Mouse (Mus musculus) olfactory bulb, adult 2 months (tissue): ENCODE data around the gene Dirc2. TPM values are rescaled to one million over a fixed set of nuclear protein-coding genes. Genes with fewer than 3 reads are reported as not detected.

Experiments
- H3K27ac ChIP-seq: fragments of 200-500 bp; 2 replicates; pipeline ENCODE4 v1.5.1; 2012; ENCODE audit warnings: low read depth, low read length; ENCODE audit not compliant: insufficient read depth
- H3K4me1 ChIP-seq: fragments of 200-500 bp; 2 replicates; pipeline ENCODE4 v1.6.1; 2012; ENCODE audit warnings: low read length; ENCODE audit not compliant: control insufficient read depth, insufficient read depth
- H3K4me3 ChIP-seq: fragments of 200-500 bp; 2 replicates; pipeline ENCODE4 v1.5.1; 2012; ENCODE audit warnings: mild to moderate bottlenecking, low read depth, low read length, moderate library complexity; ENCODE audit not compliant: insufficient read depth
- CTCF ChIP-seq: fragments of 200-500 bp; IDR thresholded peaks from 2 replicates; pipeline ENCODE4 v1.5.1; 2012; ENCODE audit warnings: low read depth, mild to moderate bottlenecking, low read length, moderate library complexity; ENCODE audit not compliant: insufficient read depth
- POLR2A ChIP-seq: fragments of 200-500 bp; IDR thresholded peaks from 2 replicates; pipeline ENCODE4 v1.6.1; 2012; ENCODE audit warnings: mild to moderate bottlenecking, low read depth, low read length, moderate library complexity; ENCODE audit not compliant: insufficient read depth
- WGBS: fragments of 180-500 bp; shearing (Covaris S2); methylation state at CpG from one replicate; pipeline ENCODE4 v1.1.7; 2018; 5-methylcytosine and 5-hydroxymethylcytosine counted together
- polyA plus RNA-seq: library from polyadenylated mRNA; stranded (reverse); fragments of >200 nt; gene quantifications from 2 replicates; pipeline ENCODE4 v1.2.4, GENCODE M21; 2012; ENCODE audit warnings: low replicate concordance; ENCODE audit not compliant: missing spikeins, insufficient read depth, insufficient read length

The Dirc2 gene
- polyA plus RNA-seq, 1 experiment, result not detected

DNA sequence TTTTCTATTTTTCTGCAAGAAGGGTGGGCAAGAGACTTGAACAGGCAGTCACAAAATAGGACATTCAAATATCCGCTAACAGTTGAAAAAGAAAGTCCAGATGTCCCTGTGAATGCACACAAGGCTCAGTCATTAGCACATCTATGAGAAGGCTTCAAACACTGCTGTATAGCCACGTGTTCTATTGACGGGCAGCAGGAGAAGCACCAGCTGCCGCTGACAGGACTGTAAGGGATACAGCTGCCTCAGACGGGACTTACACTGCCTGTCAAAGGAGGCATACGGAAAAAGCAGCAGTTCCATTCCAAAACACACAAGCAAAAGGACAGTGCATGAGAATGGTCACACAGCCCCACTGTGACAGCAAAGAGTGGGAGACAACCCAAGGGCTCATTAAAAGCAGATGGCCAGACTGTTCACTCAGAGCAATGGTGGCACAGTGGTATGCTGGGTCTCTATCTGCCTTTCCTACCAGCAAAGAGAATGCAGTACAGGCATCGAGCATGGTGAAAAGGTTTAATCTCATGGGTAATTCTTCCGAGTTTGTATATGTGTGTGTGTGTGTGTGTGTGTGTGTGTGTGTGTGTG lies 39.9 kb downstream of the Dirc2 start:
- H3K27ac ChIP-seq, result no peak overlapping the region
- TF ChIP-seq CTCF (no peak), POLR2A (no peak)
- no peaks in the 10 kb centered on the region for H3K4me1 ChIP-seq
- 57% methylated on average over 8 of the region's 8 CpGs for WGBS
- H3K4me3 ChIP-seq, result no peak overlapping the region

DNA sequence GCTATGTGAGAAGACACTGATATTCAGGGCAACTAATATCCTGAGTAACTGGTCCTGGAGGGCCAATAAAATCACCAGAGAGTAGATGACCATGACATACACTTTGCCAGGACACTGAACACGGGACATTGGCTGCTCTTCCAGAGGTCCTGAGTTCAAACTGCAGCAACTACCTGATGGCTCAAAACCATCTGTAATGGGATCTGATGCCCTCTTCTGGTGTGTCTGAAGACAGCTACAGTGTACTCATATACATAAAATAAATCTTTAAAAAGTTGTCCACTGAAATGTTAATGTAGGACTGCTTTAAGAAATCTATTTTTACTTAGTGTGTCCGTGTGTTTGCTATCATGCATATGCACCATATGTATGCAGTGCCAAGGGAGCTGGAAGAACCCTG lies 42.6 kb downstream of the Dirc2 start:
- TF ChIP-seq POLR2A (no peak), CTCF (no peak)
- H3K4me3 ChIP-seq, result no peak overlapping the region
- 85% methylated on average over 2 of the region's 2 CpGs for WGBS
- H3K27ac ChIP-seq, result no peak overlapping the region
- no peaks in the 10 kb centered on the region for H3K4me1 ChIP-seq

DNA sequence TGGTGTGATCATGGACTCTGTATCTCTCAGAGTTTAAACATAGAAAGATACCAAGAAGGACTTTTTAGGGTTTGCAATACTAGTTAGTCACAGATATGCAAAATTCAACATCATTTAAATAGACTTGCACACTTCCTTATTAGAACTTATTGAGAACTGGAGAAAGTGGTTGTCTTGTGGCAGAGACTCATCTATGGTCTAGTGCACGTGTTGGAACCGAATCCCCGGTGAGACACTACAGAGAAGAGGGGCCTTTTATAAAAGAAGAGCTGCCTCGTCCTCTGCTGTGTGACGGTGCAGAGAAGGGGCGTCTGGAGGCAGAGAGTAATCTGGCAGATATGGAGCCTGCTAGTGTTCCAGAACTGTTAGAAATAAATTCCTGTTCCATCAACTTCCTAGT lies 44.6 kb downstream of the Dirc2 start:
- Histone ChIP-seq H3K27ac (no peak overlapping the region), H3K4me1 (no peaks in the 10 kb centered on the region), H3K4me3 (no peak overlapping the region)
- no peak for TF ChIP-seq CTCF
- TF ChIP-seq POLR2A, result no peak
- 79% methylated on average over 6 of the region's 6 CpGs for WGBS

DNA sequence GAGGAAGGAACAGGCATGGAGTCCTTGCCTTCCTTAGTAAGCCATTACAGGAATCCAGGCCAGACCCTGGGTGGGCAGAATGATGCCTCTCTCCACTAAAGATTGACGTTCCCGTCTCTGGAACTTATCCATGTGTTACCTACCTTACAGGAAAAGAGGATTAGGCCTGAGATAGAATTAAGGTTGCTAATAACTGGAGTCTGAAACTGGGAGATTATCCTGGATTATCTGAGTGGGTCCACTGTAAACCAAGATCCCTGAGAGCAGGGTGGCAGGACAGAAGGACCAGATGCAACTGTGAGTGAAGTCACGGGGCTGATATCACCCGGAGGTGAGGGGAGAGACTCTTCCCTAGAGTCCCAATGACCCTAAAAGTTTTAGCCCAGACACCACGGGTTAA lies 51.4 kb downstream of the Dirc2 start:
- Histone ChIP-seq H3K4me3 (no peak overlapping the region), H3K27ac (no peak overlapping the region), H3K4me1 (no peaks in the 10 kb centered on the region)
- 91% methylated on average over 5 of the region's 5 CpGs for WGBS
- TF ChIP-seq POLR2A (no peak), CTCF (no peak)

DNA sequence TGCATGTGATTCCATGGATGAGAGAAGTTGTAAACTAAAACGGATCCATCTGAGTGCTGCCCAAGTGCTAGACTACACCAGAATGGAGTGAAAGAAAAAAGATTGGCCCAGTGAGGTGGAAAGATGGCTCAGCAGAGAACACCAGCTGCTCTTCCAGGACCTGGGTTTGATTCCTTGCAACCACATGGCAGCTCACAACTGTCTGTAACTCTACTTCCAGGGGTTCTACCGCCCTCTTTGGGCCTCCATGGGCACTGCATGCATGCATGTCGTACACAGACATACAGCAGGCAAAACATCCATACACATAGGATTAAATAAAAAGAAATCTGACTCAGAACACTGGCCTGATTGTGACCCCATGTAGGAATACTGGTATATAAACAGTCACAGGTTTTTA lies 52.9 kb downstream of the Dirc2 start:
- H3K4me3 ChIP-seq, result no peak overlapping the region
- WGBS, result 82% methylated on average over 3 of the region's 3 CpGs
- H3K4me1 ChIP-seq, result no peaks in the 10 kb centered on the region
- H3K27ac ChIP-seq, result no peak overlapping the region
- no peak for TF ChIP-seq CTCF
- TF ChIP-seq POLR2A, result no peak

DNA sequence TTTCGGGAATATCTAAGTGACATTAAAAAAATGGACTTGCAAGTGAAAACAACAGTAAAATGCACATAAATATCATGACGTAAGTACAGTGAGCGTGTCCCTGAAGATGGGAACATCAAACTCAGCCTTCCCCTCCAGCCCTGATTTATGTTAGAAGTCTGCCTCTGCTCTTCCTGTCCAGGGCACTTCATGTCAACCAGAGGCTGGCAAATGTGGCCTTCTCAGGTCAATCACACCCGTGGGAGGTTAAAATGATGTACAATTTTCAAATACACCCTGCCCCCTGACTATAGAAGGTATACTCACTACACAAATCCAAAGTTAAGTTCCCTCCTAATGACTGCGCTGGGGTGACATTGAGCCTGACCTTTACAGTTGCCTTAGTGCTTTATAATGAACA lies 53.4 kb downstream of the Dirc2 start:
- Histone ChIP-seq H3K4me3 (no peak overlapping the region), H3K27ac (no peak overlapping the region), H3K4me1 (no peaks in the 10 kb centered on the region)
- WGBS, result 96% methylated on average over 5 of the region's 5 CpGs
- TF ChIP-seq POLR2A (no peak), CTCF (no peak)

DNA sequence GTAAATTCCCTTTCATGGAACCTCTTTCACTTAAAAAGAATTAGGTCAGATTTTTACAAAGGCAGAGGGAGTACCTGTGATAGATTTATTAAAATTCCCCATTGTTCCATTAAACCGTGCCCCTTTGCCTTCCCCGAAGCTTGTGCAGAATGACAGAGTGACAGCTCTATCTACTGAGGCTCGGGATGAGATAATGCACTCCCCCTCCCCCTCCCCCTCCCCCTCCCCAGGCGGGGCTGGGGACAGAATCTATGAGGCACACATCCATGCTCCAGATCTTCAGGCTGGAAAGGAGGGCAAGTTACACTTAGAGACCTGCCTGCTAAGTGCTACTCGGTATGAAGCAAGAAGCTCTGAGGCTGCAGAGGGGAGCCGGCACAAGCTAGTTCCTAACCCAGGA lies 53.8 kb downstream of the Dirc2 start:
- 59% methylated on average over 6 of the region's 6 CpGs for WGBS
- H3K27ac ChIP-seq, result no peak overlapping the region

DNA sequence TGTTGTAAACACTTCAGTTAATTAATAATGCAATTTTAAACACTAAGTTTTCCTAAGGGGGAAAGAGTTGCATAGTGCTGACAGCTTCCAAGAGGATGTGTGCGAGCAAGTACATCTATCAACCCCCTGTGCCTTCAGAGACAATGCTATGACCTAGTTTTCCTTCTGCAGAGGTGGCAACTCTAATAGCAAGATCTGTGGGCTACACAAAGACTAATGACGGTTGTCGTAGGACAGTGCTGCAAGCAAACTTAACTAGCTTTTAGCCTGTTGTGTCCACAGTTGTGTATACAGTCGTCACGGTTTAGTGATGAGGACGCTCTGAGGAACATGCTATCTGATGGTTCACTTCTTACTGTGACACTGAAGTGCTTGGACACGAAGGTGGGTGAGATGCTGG lies 54.5 kb downstream of the Dirc2 start:
- H3K4me1 ChIP-seq, result no peaks in the 10 kb centered on the region
- WGBS, result 54% methylated on average over 7 of the region's 7 CpGs
- 0 out of 2 replicates have a peak overlapping the region, but pooled peaks have one; percentile 23 for H3K27ac ChIP-seq
- H3K4me3 ChIP-seq, result no peak overlapping the region
- TF ChIP-seq CTCF, result no peak
- TF ChIP-seq POLR2A, result no peak

More for the DNA sequence above, 53.8 kb downstream of the Dirc2 start:
- Histone ChIP-seq H3K4me1 (no peaks in the 10 kb centered on the region), H3K4me3 (no peak overlapping the region)
- TF ChIP-seq POLR2A (no peak), CTCF (no peak)

DNA sequence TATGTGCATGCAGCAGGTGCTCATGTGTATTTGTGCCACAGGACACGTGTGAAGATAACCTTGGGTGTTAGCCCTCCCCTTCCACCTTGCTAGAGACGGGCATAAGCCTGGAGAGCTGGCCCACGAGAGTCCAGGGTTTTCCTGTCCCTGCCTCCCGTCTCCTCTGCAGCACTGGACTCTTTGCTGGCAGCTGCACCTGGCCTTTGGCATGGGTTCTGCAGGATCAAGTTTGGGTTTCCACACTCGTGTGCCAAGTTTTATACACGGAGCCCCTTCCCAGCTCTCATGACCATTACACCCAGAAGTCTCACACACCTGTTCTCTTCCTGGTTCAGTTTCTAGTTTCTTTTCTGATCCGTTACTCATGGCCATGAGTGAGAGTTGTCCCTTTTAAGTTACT lies 55.5 kb downstream of the Dirc2 start:
- no peak overlapping the region for H3K27ac ChIP-seq
- H3K4me3 ChIP-seq, result no peak overlapping the region
- no peaks in the 10 kb centered on the region for H3K4me1 ChIP-seq
- WGBS, result 74% methylated on average over 7 of the region's 7 CpGs
- TF ChIP-seq POLR2A (no peak), CTCF (no peak)

DNA sequence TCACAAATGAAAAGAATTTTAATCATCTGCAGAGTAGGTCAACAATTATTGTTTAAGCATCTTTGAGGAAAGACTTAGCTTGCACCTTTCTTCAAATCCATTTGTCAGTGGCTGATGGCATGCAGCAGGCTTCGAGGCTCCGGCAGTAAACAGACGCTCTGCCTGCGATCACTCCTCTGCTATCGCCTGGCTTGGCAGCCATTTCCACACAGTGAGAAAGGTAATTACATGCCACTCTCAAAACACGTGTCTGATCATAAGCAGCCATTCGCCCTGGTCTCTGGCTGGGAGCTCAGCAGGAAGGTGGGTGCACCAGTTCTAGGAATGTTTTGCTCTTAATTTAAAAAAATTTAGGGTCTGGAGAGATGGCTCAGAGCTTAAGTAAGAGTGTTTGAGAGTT lies 58.2 kb downstream of the Dirc2 start:
- TF ChIP-seq POLR2A (no peak), CTCF (no peak)
- 59% methylated on average over 7 of the region's 7 CpGs for WGBS
- Histone ChIP-seq H3K27ac (no peak overlapping the region), H3K4me1 (no peaks in the 10 kb centered on the region), H3K4me3 (no peak overlapping the region)
